Mouse (Mus musculus) c-Kit-positive CD71-negative TER-119-negative erythroid progenitor cells, embryonic 14.5 days (primary cell): ENCODE results near the gene Snhg11.
A peak's percentile ranks its signal among the peaks of the same experiment; 100 is the strongest.

Experiments
- DNase-seq: peaks from one replicate; pipeline ENCODE4 v3.0.0-alpha.2; 2013; ENCODE audit warnings: low read depth

Gene Snhg11

GRCm38 (mm10) chr2:158375443-158376122 lies at the start of gene Snhg11:
Gene Snhg11, plus strand, starts transcription at chr2:158375638.
- DNase-seq = peak; percentile 33

GRCm38 (mm10) chr2:158334356-158334755 lies 41.1 kb upstream of the Snhg11 start:
- no peak for DNase-seq

- no peak for DNase-seq
These were observed 37.7 kb upstream of the Snhg11 start for GRCm38 (mm10) chr2:158337698-158338097.

GRCm38 (mm10) chr2:158339948-158340564 lies 35.4 kb upstream of the Snhg11 start:
- peak; percentile 63 for DNase-seq

GRCm38 (mm10) chr2:158341324-158341723 lies 34.1 kb upstream of the Snhg11 start:
- DNase-seq = no peak

- no peak for DNase-seq
These were observed 31.9 kb upstream of the Snhg11 start for GRCm38 (mm10) chr2:158343495-158343894.

GRCm38 (mm10) chr2:158346467-158346866 lies 29.0 kb upstream of the Snhg11 start:
- DNase-seq = no peak

- DNase-seq = peak; percentile 50
These were observed 27.6 kb upstream of the Snhg11 start for GRCm38 (mm10) chr2:158347868-158348267.

- no peak for DNase-seq
These were observed 22.5 kb upstream of the Snhg11 start for GRCm38 (mm10) chr2:158352801-158353520.

GRCm38 (mm10) chr2:158354348-158355114 lies 20.9 kb upstream of the Snhg11 start:
- no peak for DNase-seq

- no peak for DNase-seq
These were observed 20.2 kb upstream of the Snhg11 start for GRCm38 (mm10) chr2:158355238-158355637.

GRCm38 (mm10) chr2:158356121-158356520 lies 19.3 kb upstream of the Snhg11 start:
- DNase-seq = no peak

- DNase-seq = no peak
These were observed 15.4 kb upstream of the Snhg11 start for GRCm38 (mm10) chr2:158359757-158360620.

- DNase-seq = peak; percentile 76
These were observed 14.4 kb upstream of the Snhg11 start for GRCm38 (mm10) chr2:158360873-158361677.

GRCm38 (mm10) chr2:158361678-158362320 lies 13.6 kb upstream of the Snhg11 start:
- no peak for DNase-seq

GRCm38 (mm10) chr2:158364175-158364574 lies 11.3 kb upstream of the Snhg11 start:
- DNase-seq = no peak

- no peak for DNase-seq
These were observed 10.2 kb upstream of the Snhg11 start for GRCm38 (mm10) chr2:158365099-158365850.

- DNase-seq = no peak
These were observed 7.8 kb upstream of the Snhg11 start for GRCm38 (mm10) chr2:158367654-158368053.

GRCm38 (mm10) chr2:158368313-158368712 lies 7.1 kb upstream of the Snhg11 start:
- no peak for DNase-seq
